Mouse (Mus musculus): Measurements from ENCODE around the gene Mmp10. TPM values are rescaled to one million over a fixed set of nuclear protein-coding genes. Genes with fewer than 3 reads are reported as not detected.

Mmp10 gene
- not detected for polyA plus RNA-seq (2014; fragmentation: Illumina TruSeq; extraction: RNeasy Lipid Tissue Mini Kit (QIAGEN cat#74804); ENCODE audit: low read depth, low replicate concordance)

GRCm38 (mm10) chr9:7502051-7502450, at the start of gene Mmp10:
Gene Mmp10, plus strand, starts transcription at chr9:7502352.

DNA sequence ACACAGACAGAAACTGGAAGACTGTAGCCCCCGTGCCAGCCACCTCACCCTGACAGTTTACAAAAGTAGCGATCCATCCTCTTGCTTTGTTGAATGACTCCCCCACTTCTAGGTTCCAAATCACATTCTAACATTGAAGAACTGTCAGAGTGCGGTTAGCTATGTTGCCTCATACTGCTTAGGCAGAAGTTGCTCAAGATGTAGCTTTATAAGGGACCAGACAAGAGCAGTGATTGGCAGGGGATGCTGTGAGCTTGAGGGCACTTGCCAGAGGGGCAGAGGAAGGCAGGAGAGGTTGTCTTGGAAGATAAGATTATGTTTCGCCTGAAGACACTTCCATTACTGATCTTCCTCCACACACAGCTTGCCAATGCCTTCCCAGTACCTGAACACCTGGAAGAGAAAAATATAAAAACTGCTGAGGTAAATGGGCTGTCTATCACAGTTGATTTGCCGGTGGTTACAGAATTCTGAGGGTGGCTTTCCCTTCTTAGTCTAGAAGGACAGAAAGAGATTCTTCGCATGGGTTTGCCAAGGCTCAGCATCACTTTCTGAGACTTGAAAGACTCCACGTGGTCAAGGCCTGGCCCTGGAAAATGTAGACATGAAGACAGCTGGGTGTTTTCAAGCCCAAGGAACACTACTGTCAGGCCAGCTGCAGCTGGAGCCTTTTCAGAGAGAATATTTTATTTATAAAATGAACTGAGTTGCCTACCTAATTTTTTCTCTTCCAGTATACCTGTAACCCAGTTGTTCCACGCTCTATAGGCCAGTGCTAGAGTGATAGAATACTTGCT, 56.3 kb downstream of the Mmp10 start, which contains the start of gene Mmp8:
Gene Mmp8 (plus strand): TSS at position 236 of the 797 bp plus-strand sequence.

Other genes with a start within 250 kb of the Mmp10 start
- 0.07 TPM for gene Mmp13, start 229.8 kb upstream of the Mmp10 start, polyA plus RNA-seq (2014; fragmentation: Illumina TruSeq; extraction: RNeasy Lipid Tissue Mini Kit (QIAGEN cat#74804); ENCODE audit: low read depth, low replicate concordance)
- gene Mmp12, start 158.0 kb upstream of the Mmp10 start, polyA plus RNA-seq (2014; fragmentation: Illumina TruSeq; extraction: RNeasy Lipid Tissue Mini Kit (QIAGEN cat#74804); ENCODE audit: low read depth, low replicate concordance) = 0.24 TPM
- not detected for gene Mmp1b, start 114.3 kb upstream of the Mmp10 start, polyA plus RNA-seq (2014; fragmentation: Illumina TruSeq; extraction: RNeasy Lipid Tissue Mini Kit (QIAGEN cat#74804); ENCODE audit: low read depth, low replicate concordance)
- gene Mmp3, start 56.5 kb upstream of the Mmp10 start, polyA plus RNA-seq (2014; fragmentation: Illumina TruSeq; extraction: RNeasy Lipid Tissue Mini Kit (QIAGEN cat#74804); ENCODE audit: low read depth, low replicate concordance) = not detected
- not detected for gene Mmp8, start 56.1 kb downstream of the Mmp10 start, polyA plus RNA-seq (2014; fragmentation: Illumina TruSeq; extraction: RNeasy Lipid Tissue Mini Kit (QIAGEN cat#74804); ENCODE audit: low read depth, low replicate concordance)
- not detected for gene Mmp27, start 69.0 kb downstream of the Mmp10 start, polyA plus RNA-seq (2014; fragmentation: Illumina TruSeq; extraction: RNeasy Lipid Tissue Mini Kit (QIAGEN cat#74804); ENCODE audit: low read depth, low replicate concordance)
- not detected for gene Mmp20, start 125.9 kb downstream of the Mmp10 start, polyA plus RNA-seq (2014; fragmentation: Illumina TruSeq; extraction: RNeasy Lipid Tissue Mini Kit (QIAGEN cat#74804); ENCODE audit: low read depth, low replicate concordance)
- 0.34 TPM for gene Mmp7, start 189.7 kb downstream of the Mmp10 start, polyA plus RNA-seq (2014; fragmentation: Illumina TruSeq; extraction: RNeasy Lipid Tissue Mini Kit (QIAGEN cat#74804); ENCODE audit: low read depth, low replicate concordance)

Measured in testis, adult 10 weeks (tissue).